Mouse (Mus musculus): Measurements from ENCODE around the gene Rwdd2a. TPM values are rescaled to one million over a fixed set of nuclear protein-coding genes. Genes with fewer than 3 reads are reported as not detected.

The Rwdd2a gene
- total and polyA plus RNA-seq, 3 experiments: 1.2 to 2.4 TPM; not detected in 1

DNA sequence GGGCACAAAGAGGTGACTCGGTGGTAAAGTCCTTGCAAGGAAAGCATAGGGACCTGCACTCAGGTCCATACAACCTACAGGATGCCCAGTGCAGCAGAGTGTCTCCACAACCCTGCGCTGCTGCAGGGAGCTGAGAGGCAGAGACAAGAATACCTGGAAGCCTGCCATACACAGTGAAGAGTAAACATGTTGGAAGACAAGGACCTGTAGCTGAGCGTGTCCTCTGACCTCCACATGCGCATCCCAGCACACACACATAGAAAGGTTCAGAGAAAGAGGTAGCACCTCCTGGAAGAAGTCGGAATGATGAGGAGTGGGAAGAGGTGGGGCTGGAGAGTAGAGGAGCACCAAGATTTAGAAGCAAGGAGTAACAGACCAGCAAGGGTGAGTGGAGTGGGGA is 37.7 kb upstream of the Rwdd2a start:
- no peak for TF ChIP-seq ETS1 (IDR thresholded peaks at IDR 0.05; ENCODE audit: low read depth, low read length)
- no peak overlapping the region for H3K9ac ChIP-seq (ENCODE audit: control insufficient read depth, low read depth, low read length, poor library complexity, severe bottlenecking)
- no peaks in the 10 kb centered on the region for H3K79me2 ChIP-seq (ENCODE audit: control insufficient read depth, insufficient read depth, low read length, poor library complexity)
- H3K4me1 ChIP-seq (ENCODE audit: control insufficient read depth in 1 of 2, insufficient read depth in 2 of 2, low read length in 2 of 2): no peaks in the 10 kb centered on the region
- no peaks in the 10 kb centered on the region for H3K27me3 ChIP-seq (ENCODE audit: control insufficient read depth in 1 of 2, insufficient read depth in 2 of 2, low read length in 2 of 2)
- H3K4me3 ChIP-seq (ENCODE audit: control insufficient read depth in 1 of 2, insufficient read depth in 1 of 2, low read depth in 2 of 2, low read length in 2 of 2): no peak overlapping the region
- DNase-seq (ENCODE audit: low read depth, low spot score): no peak
- peaks cover 0 to 5% of the 10 kb centered on the region in 2 experiments; a peak in 2 of 4 replicates for H3K36me3 ChIP-seq (ENCODE audit: control insufficient read depth in 1 of 2, insufficient read depth in 2 of 2, low read length in 2 of 2)
- H3K9me3 ChIP-seq (replicated peaks; ENCODE audit: insufficient read depth, low read length): no peaks in the 10 kb centered on the region
- H3K27ac ChIP-seq (ENCODE audit: control insufficient read depth, low read depth, low read length): no peak overlapping the region

- no peak for TF ChIP-seq POLR2AphosphoS2 (IDR thresholded peaks at IDR 0.05; ENCODE audit: low read length)
- TF ChIP-seq MXI1 (IDR thresholded peaks at IDR 0.05; ENCODE audit: low read depth, low read length): no peak
- no peak for TF ChIP-seq ZMIZ1 (IDR thresholded peaks at IDR 0.05; ENCODE audit: low read depth, low read length)
- no peak for TF ChIP-seq HCFC1 (IDR thresholded peaks at IDR 0.05; ENCODE audit: low read depth, low read length)
- no peak for TF ChIP-seq SIN3A (IDR thresholded peaks at IDR 0.05; ENCODE audit: low read length)
- TF ChIP-seq E2F4 (IDR thresholded peaks at IDR 0.05; ENCODE audit: borderline replicate concordance, low read depth, low read length): no peak
- TF ChIP-seq ZNF384 (IDR thresholded peaks at IDR 0.05; ENCODE audit: low read depth, low read length): no peak
- TF ChIP-seq CHD1 (IDR thresholded peaks at IDR 0.05; ENCODE audit: low read depth, low read length): no peak
- TF ChIP-seq MYC (IDR thresholded peaks at IDR 0.05; ENCODE audit: low read depth, low read length): no peak
- no peak for TF ChIP-seq ZKSCAN1 (IDR thresholded peaks at IDR 0.05; ENCODE audit: low read depth, low read length)
- TF ChIP-seq ETS1 (IDR thresholded peaks at IDR 0.05; ENCODE audit: low read depth, low read length): no peak
- TF ChIP-seq MAFK (IDR thresholded peaks at IDR 0.05; ENCODE audit: borderline replicate concordance, low read depth, low read length): no peak
- no peak for TF ChIP-seq CHD2 (IDR thresholded peaks at IDR 0.05; ENCODE audit: low read length)
- TF ChIP-seq POLR2A (IDR thresholded peaks at IDR 0.05; ENCODE audit: control insufficient read depth in 1 of 2, insufficient read depth in 1 of 2, low read depth in 1 of 2, low read length in 2 of 2, poor library complexity in 1 of 2): no peak
- TF ChIP-seq RCOR1 (IDR thresholded peaks at IDR 0.05; ENCODE audit: low read depth, low read length): no peak
- Histone ChIP-seq H3K9ac (ENCODE audit: control insufficient read depth, low read depth, low read length, poor library complexity, severe bottlenecking) (no peak overlapping the region), H3K27ac (ENCODE audit: control insufficient read depth, low read depth, low read length) (no peak overlapping the region), H3K9me3 (replicated peaks; ENCODE audit: insufficient read depth, low read length) (no peaks in the 10 kb centered on the region), H3K79me2 (ENCODE audit: control insufficient read depth, insufficient read depth, low read length, poor library complexity) (no peaks in the 10 kb centered on the region), H3K4me3 (ENCODE audit: control insufficient read depth in 1 of 2, insufficient read depth in 1 of 2, low read depth in 2 of 2, low read length in 2 of 2) (no peak overlapping the region), H3K27me3 (ENCODE audit: control insufficient read depth in 1 of 2, insufficient read depth in 2 of 2, low read length in 2 of 2) (no peaks in the 10 kb centered on the region), H3K4me1 (ENCODE audit: control insufficient read depth in 1 of 2, insufficient read depth in 2 of 2, low read length in 2 of 2) (no peaks in the 10 kb centered on the region), H3K36me3 (ENCODE audit: control insufficient read depth in 1 of 2, insufficient read depth in 2 of 2, low read length in 2 of 2) (peaks cover 0 to 7% of the 10 kb centered on the region in 2 experiments; a peak in 2 of 4 replicates)
- no peak for DNase-seq (ENCODE audit: low read depth, low spot score)
Observed at GRCm38 (mm10) chr9:86543451-86543850, 28.3 kb upstream of the Rwdd2a start.

- no peak for DNase-seq (ENCODE audit: low read depth, low spot score)
- TF ChIP-seq POLR2AphosphoS5 (IDR thresholded peaks at IDR 0.05; ENCODE audit: borderline replicate concordance, low read depth, low read length): no peak
- TF ChIP-seq E2F4 (IDR thresholded peaks at IDR 0.05; ENCODE audit: borderline replicate concordance, low read depth, low read length): no peak
- TF ChIP-seq USF2 (IDR thresholded peaks at IDR 0.05; ENCODE audit: borderline replicate concordance in 1 of 2, insufficient read depth in 1 of 2, low read depth in 1 of 2, low read length in 2 of 2): no peak
- TF ChIP-seq MAFK (IDR thresholded peaks at IDR 0.05; ENCODE audit: borderline replicate concordance, low read depth, low read length): no peak
- Histone ChIP-seq H3K9ac (ENCODE audit: control insufficient read depth, low read depth, low read length, poor library complexity, severe bottlenecking) (no peak overlapping the region), H3K4me1 (ENCODE audit: control insufficient read depth in 1 of 2, insufficient read depth in 2 of 2, low read length in 2 of 2) (no peaks in the 10 kb centered on the region), H3K4me3 (ENCODE audit: control insufficient read depth in 1 of 2, insufficient read depth in 1 of 2, low read depth in 2 of 2, low read length in 2 of 2) (no peak overlapping the region), H3K27me3 (ENCODE audit: control insufficient read depth in 1 of 2, insufficient read depth in 2 of 2, low read length in 2 of 2) (no peaks in the 10 kb centered on the region), H3K79me2 (ENCODE audit: control insufficient read depth, insufficient read depth, low read length, poor library complexity) (no peaks in the 10 kb centered on the region), H3K9me3 (replicated peaks; ENCODE audit: insufficient read depth, low read length) (no peaks in the 10 kb centered on the region), H3K27ac (ENCODE audit: control insufficient read depth, low read depth, low read length) (no peak overlapping the region), H3K36me3 (ENCODE audit: control insufficient read depth in 1 of 2, insufficient read depth in 2 of 2, low read length in 2 of 2) (peaks cover 0 to 7% of the 10 kb centered on the region in 2 experiments; a peak in 2 of 4 replicates)
Observed at GRCm38 (mm10) chr9:86544559-86544958, 27.2 kb upstream of the Rwdd2a start.
